Comparison of ENCODE assay signal across 8 mouse cellular contexts in the genomic region with DNA sequence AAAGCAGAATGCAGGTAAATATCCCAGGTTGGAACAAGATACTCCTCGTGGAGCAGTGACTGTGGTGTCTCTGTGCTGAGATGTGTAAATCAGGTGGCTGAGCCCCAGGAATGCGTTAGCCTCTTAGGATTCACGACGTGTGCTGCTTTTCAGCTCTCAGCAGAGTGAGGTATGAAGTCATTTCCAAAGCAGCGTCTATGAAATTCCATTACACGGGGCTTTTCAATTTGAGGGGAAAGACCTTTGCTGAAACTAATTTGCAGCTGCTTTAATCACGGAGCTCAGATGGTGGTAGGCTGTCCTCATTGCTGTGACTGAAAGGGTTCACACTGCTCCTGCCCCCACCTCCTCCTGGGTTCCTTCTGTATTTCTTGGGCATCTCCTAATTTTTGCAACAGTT.
DNase-seq lines count a peak whose midpoint lies in the region; ATAC-seq and TF ChIP-seq lines count a peak whose summit lies in the region.
"Had no signal": no experiment of that assay in that cellular context is flagged by ENCODE, and none has a peak within 500 bp of the region (broad histone marks: within the 10 kb centered on the region; RNA-seq: fewer than 3 reads in every experiment).

No protein-coding gene starts in this region.

- H3K27me3 ChIP-seq in kidney, embryonic 16.5 days (ENCODE audit: insufficient read depth, low read length), result no peaks in the 10 kb centered on the region; the same call in 1 of the 2 replicates
- peaks cover 55% of the 10 kb centered on the region for H3K27me3 ChIP-seq in embryonic facial prominence, embryonic 13.5 days
- no peaks in the 10 kb centered on the region for H3K27me3 ChIP-seq in hindbrain, embryonic 16.5 days (replicated peaks; ENCODE audit: control insufficient read depth, insufficient read depth, low read length)
- H3K27me3 ChIP-seq in neural tube, embryonic 15.5 days (replicated peaks), result no peaks in the 10 kb centered on the region; the same call in 1 of the 2 replicates
- no peaks in the 10 kb centered on the region for H3K27me3 ChIP-seq in kidney, adult 2 months (replicated peaks; ENCODE audit: control insufficient read depth, insufficient read depth, low read length)

- no peak for TF ChIP-seq CTCF in kidney, adult 2 months (conservative IDR thresholded peaks at IDR 0.05; ENCODE audit: insufficient read depth, insufficient read length, low read depth, low read length)

- no peak overlapping the region for H3K9ac ChIP-seq in kidney, embryonic 16.5 days (replicated peaks; ENCODE audit: low read length)
- H3K9ac ChIP-seq in embryonic facial prominence, embryonic 13.5 days, result no peak overlapping the region
- no peak overlapping the region for H3K9ac ChIP-seq in hindbrain, embryonic 16.5 days (ENCODE audit: low read depth, low read length)
- no peak overlapping the region for H3K9ac ChIP-seq in neural tube, embryonic 15.5 days (replicated peaks)

- peak; percentile 57; the same call in 1 of the 2 replicates for ATAC-seq in kidney, embryonic 16.5 days (ENCODE audit: low FRiP score, low TSS enrichment)
- no peak for ATAC-seq in embryonic facial prominence, embryonic 13.5 days (ENCODE audit: insufficient number of reproducible peaks, insufficient read depth, low FRiP score, low TSS enrichment, low read depth)
- ATAC-seq in hindbrain, embryonic 16.5 days, result peak; percentile 84
- ATAC-seq in neural tube, embryonic 15.5 days (ENCODE audit: low FRiP score), result peak; percentile 72

- WGBS in kidney, embryonic 16.5 days, result 7% methylated on average over 7 of the region's 7 CpGs
- WGBS in embryonic facial prominence, embryonic 13.5 days, result 5% methylated on average over 7 of the region's 7 CpGs
- 5% methylated on average over 7 of the region's 7 CpGs for WGBS in hindbrain, embryonic 16.5 days
- 7% methylated on average over 7 of the region's 7 CpGs for WGBS in neural tube, embryonic 15.5 days
- 13% methylated on average over 7 of the region's 7 CpGs for WGBS in kidney, adult 2 months

- H3K36me3 ChIP-seq in kidney, embryonic 16.5 days (ENCODE audit: insufficient read depth, low read length), result no peaks in the 10 kb centered on the region
- H3K36me3 ChIP-seq in embryonic facial prominence, embryonic 13.5 days, result no peaks in the 10 kb centered on the region
- no peaks in the 10 kb centered on the region for H3K36me3 ChIP-seq in hindbrain, embryonic 16.5 days (ENCODE audit: control insufficient read depth, insufficient read depth, low read length)
- H3K36me3 ChIP-seq in neural tube, embryonic 15.5 days, result no peaks in the 10 kb centered on the region
- H3K36me3 ChIP-seq in kidney, adult 2 months (ENCODE audit: control insufficient read depth, insufficient read depth, low read length), result no peaks in the 10 kb centered on the region

- H3K9me3 ChIP-seq in kidney, embryonic 16.5 days (ENCODE audit: low read length), result no peaks in the 10 kb centered on the region
- H3K9me3 ChIP-seq in embryonic facial prominence, embryonic 13.5 days, result no peaks in the 10 kb centered on the region
- no peaks in the 10 kb centered on the region for H3K9me3 ChIP-seq in hindbrain, embryonic 16.5 days (ENCODE audit: control insufficient read depth, low read length)
- H3K9me3 ChIP-seq in neural tube, embryonic 15.5 days (replicated peaks), result no peaks in the 10 kb centered on the region

- no peak overlapping the region for H3K4me2 ChIP-seq in kidney, embryonic 16.5 days (replicated peaks; ENCODE audit: low read depth, low read length)
- H3K4me2 ChIP-seq in embryonic facial prominence, embryonic 13.5 days, result peak overlapping the region; percentile 14; the same call in 1 of the 2 replicates
- H3K4me2 ChIP-seq in hindbrain, embryonic 16.5 days (ENCODE audit: low read length), result peak overlapping the region; percentile 29
- H3K4me2 ChIP-seq in neural tube, embryonic 15.5 days, result peak overlapping the region; percentile 5

- TF ChIP-seq POLR2A in kidney, adult 2 months (IDR thresholded peaks at IDR 0.05; ENCODE audit: low read depth, low read length), result no peak

- peaks cover 6% of the 10 kb centered on the region for H3K4me1 ChIP-seq in kidney, embryonic 16.5 days (ENCODE audit: insufficient read depth, low read length)
- H3K4me1 ChIP-seq in embryonic facial prominence, embryonic 13.5 days, result peaks cover 7% of the 10 kb centered on the region
- no peaks in the 10 kb centered on the region for H3K4me1 ChIP-seq in hindbrain, embryonic 16.5 days (ENCODE audit: control insufficient read depth, insufficient read depth, low read depth, low read length)
- peaks cover 13% of the 10 kb centered on the region for H3K4me1 ChIP-seq in neural tube, embryonic 15.5 days
- 0 out of 2 replicates have a peak, but pooled peaks cover 2% of the 10 kb centered on the region for H3K4me1 ChIP-seq in kidney, adult 2 months (ENCODE audit: control insufficient read depth, insufficient read depth, low read length)

- no peak overlapping the region for H3K27ac ChIP-seq in kidney, embryonic 16.5 days (ENCODE audit: low read length)
- H3K27ac ChIP-seq in embryonic facial prominence, embryonic 13.5 days, result no peak overlapping the region
- H3K27ac ChIP-seq in hindbrain, embryonic 16.5 days (ENCODE audit: low read depth, low read length), result peak overlapping the region; percentile 17; the same call in 1 of the 2 replicates
- no peak overlapping the region for H3K27ac ChIP-seq in neural tube, embryonic 15.5 days (replicated peaks)
- no peak overlapping the region for H3K27ac ChIP-seq in kidney, adult 2 months (ENCODE audit: insufficient read depth, low read depth, low read length)
- H3K27ac ChIP-seq: layer of hippocampus, adult 2 months had no signal

- H3K4me3 ChIP-seq in kidney, embryonic 16.5 days (ENCODE audit: low read length), result no peak overlapping the region
- no peak overlapping the region for H3K4me3 ChIP-seq in embryonic facial prominence, embryonic 13.5 days
- no peak overlapping the region for H3K4me3 ChIP-seq in hindbrain, embryonic 16.5 days (ENCODE audit: low read length)
- no peak overlapping the region for H3K4me3 ChIP-seq in neural tube, embryonic 15.5 days (replicated peaks)
- H3K4me3 ChIP-seq in kidney, adult 2 months (ENCODE audit: insufficient read depth, low read depth, low read length), result no peak overlapping the region
- H3K4me3 ChIP-seq: layer of hippocampus, adult 2 months had no signal

- no peak for DNase-seq in kidney, adult 11 months
- no peak for DNase-seq in adrenal gland, adult (ENCODE audit: inconsistent age in 2 of 2, low spot score in 1 of 2)
- DNase-seq in kidney, adult 2 months, result no peak
